In genomic region chr13:12925604-12926003, GRCm38 (mm10) we compare ENCODE assay signal across 7 mouse cellular contexts.
DNase-seq lines count a peak whose midpoint lies in the region; ATAC-seq and TF ChIP-seq lines count a peak whose summit lies in the region.

No protein-coding gene starts in this region.

- no peak for TF ChIP-seq EP300 in stomach, postnatal 0 days (optimal IDR thresholded peaks at IDR 0.05)

- H3K27ac ChIP-seq in hindbrain, embryonic 14.5 days = no peak overlapping the region
- no peak overlapping the region for H3K27ac ChIP-seq in hindbrain, embryonic 10.5 days
- H3K27ac ChIP-seq in testis, adult 2 months (ENCODE audit: control insufficient read depth, insufficient read depth, low read depth, low read length) = no peak overlapping the region
- no peak overlapping the region for H3K27ac ChIP-seq in hindbrain, postnatal 0 days
- no peak overlapping the region for H3K27ac ChIP-seq in stomach, postnatal 0 days (replicated peaks)

- peak; percentile 25; the same call in 1 of the 2 replicates for ATAC-seq in hindbrain, embryonic 14.5 days (ENCODE audit: low FRiP score)
- 0 out of 2 replicates have a peak, but pooled peaks have one; percentile 27 for ATAC-seq in hindbrain, postnatal 0 days
- ATAC-seq in stomach, postnatal 0 days (ENCODE audit: low FRiP score, low TSS enrichment) = peak; percentile 55
- no peak for ATAC-seq in erythroblast, adult 5-6 weeks (replicated peaks; ENCODE audit: low FRiP score, poor library complexity, severe bottlenecking)

- H3K4me1 ChIP-seq in hindbrain, embryonic 14.5 days (replicated peaks; ENCODE audit: control insufficient read depth, insufficient read depth, low read length) = no peaks in the 10 kb centered on the region
- no peaks in the 10 kb centered on the region for H3K4me1 ChIP-seq in hindbrain, embryonic 10.5 days (replicated peaks)
- H3K4me1 ChIP-seq in testis, adult 2 months (ENCODE audit: control insufficient read depth, insufficient read depth, low read length) = no peaks in the 10 kb centered on the region
- no peaks in the 10 kb centered on the region for H3K4me1 ChIP-seq in hindbrain, postnatal 0 days (ENCODE audit: insufficient read depth, low read length)
- no peaks in the 10 kb centered on the region for H3K4me1 ChIP-seq in stomach, postnatal 0 days (replicated peaks; ENCODE audit: control insufficient read depth, insufficient read depth)

- H3K9me3 ChIP-seq in hindbrain, embryonic 14.5 days (ENCODE audit: control insufficient read depth, low read length) = peaks cover 83% of the 10 kb centered on the region
- peaks cover 88% of the 10 kb centered on the region for H3K9me3 ChIP-seq in hindbrain, embryonic 10.5 days
- H3K9me3 ChIP-seq in hindbrain, postnatal 0 days (ENCODE audit: low read length) = peaks cover 65% of the 10 kb centered on the region
- H3K9me3 ChIP-seq in stomach, postnatal 0 days (ENCODE audit: control insufficient read depth, low read length) = peaks cover 36% of the 10 kb centered on the region

- H3K4me3 ChIP-seq in hindbrain, embryonic 14.5 days (replicated peaks; ENCODE audit: low read length) = no peak overlapping the region
- H3K4me3 ChIP-seq in hindbrain, embryonic 10.5 days = no peak overlapping the region
- H3K4me3 ChIP-seq in testis, adult 2 months (ENCODE audit: control insufficient read depth, low read depth, low read length) = no peak overlapping the region
- no peak overlapping the region for H3K4me3 ChIP-seq in hindbrain, postnatal 0 days (ENCODE audit: low read length)
- H3K4me3 ChIP-seq in stomach, postnatal 0 days (ENCODE audit: low read depth, low read length) = no peak overlapping the region

- no peak overlapping the region for H3K4me2 ChIP-seq in hindbrain, embryonic 14.5 days (replicated peaks)
- no peak overlapping the region for H3K4me2 ChIP-seq in hindbrain, postnatal 0 days (ENCODE audit: low read depth, low read length)
- no peak overlapping the region for H3K4me2 ChIP-seq in stomach, postnatal 0 days (replicated peaks; ENCODE audit: low read depth)

- TF ChIP-seq POLR2A in testis, adult 2 months (IDR thresholded peaks at IDR 0.05; ENCODE audit: control insufficient read depth, low read depth, low read length) = no peak

- H3K27me3 ChIP-seq in hindbrain, embryonic 14.5 days (ENCODE audit: control insufficient read depth, insufficient read depth, low read length) = no peaks in the 10 kb centered on the region
- no peaks in the 10 kb centered on the region for H3K27me3 ChIP-seq in hindbrain, embryonic 10.5 days (ENCODE audit: insufficient read depth, poor library complexity, severe bottlenecking)
- H3K27me3 ChIP-seq in testis, adult 2 months (ENCODE audit: control insufficient read depth, insufficient read depth, low read length) = no peaks in the 10 kb centered on the region
- H3K27me3 ChIP-seq in hindbrain, postnatal 0 days (ENCODE audit: insufficient read depth, low read length) = no peaks in the 10 kb centered on the region
- H3K27me3 ChIP-seq in stomach, postnatal 0 days (ENCODE audit: control insufficient read depth, insufficient read depth, low read length) = no peaks in the 10 kb centered on the region

- TF ChIP-seq CTCF in testis, adult 2 months (IDR thresholded peaks at IDR 0.05; ENCODE audit: control insufficient read depth, insufficient read depth, insufficient replicate concordance, low read depth, low read length) = peak; percentile 53; the same call in 1 of the 2 replicates
- TF ChIP-seq CTCF in hindbrain, postnatal 0 days (IDR thresholded peaks at IDR 0.05; ENCODE audit: low read depth) = no peak
- TF ChIP-seq CTCF in stomach, postnatal 0 days (IDR thresholded peaks at IDR 0.05; ENCODE audit: low read depth) = peak; percentile 23; the same call in 1 of the 2 replicates

- H3K9ac ChIP-seq in hindbrain, embryonic 14.5 days = no peak overlapping the region
- H3K9ac ChIP-seq in hindbrain, postnatal 0 days (replicated peaks; ENCODE audit: low read length) = no peak overlapping the region
- no peak overlapping the region for H3K9ac ChIP-seq in stomach, postnatal 0 days (ENCODE audit: low read length)

- H3K36me3 ChIP-seq in hindbrain, embryonic 14.5 days (replicated peaks; ENCODE audit: control insufficient read depth, insufficient read depth) = no peaks in the 10 kb centered on the region
- no peaks in the 10 kb centered on the region for H3K36me3 ChIP-seq in hindbrain, embryonic 10.5 days
- H3K36me3 ChIP-seq in testis, adult 2 months (ENCODE audit: control insufficient read depth, insufficient read depth, low read length) = no peaks in the 10 kb centered on the region
- H3K36me3 ChIP-seq in hindbrain, postnatal 0 days (ENCODE audit: insufficient read depth, low read length) = no peaks in the 10 kb centered on the region
- H3K36me3 ChIP-seq in stomach, postnatal 0 days (ENCODE audit: control insufficient read depth, insufficient read depth, low read length) = no peaks in the 10 kb centered on the region

- DNase-seq in hindbrain, embryonic 14.5 days (ENCODE audit: low spot score) = no peak
- no peak for DNase-seq in hindbrain, embryonic 10.5 days (ENCODE audit: low spot score)
- no peak for DNase-seq in testis, postnatal 10 days (ENCODE audit: low spot score)
- DNase-seq in hindbrain, postnatal 0 days (ENCODE audit: low spot score) = no peak
- no peak for DNase-seq in stomach, postnatal 0 days (ENCODE audit: low spot score)

- WGBS in hindbrain, embryonic 14.5 days = 91% methylated on average over 14 of the region's 14 CpGs
- 90% methylated on average over 14 of the region's 14 CpGs for WGBS in hindbrain, embryonic 10.5 days
- WGBS in hindbrain, postnatal 0 days = 89% methylated on average over 14 of the region's 14 CpGs
- WGBS in stomach, postnatal 0 days = 88% methylated on average over 14 of the region's 14 CpGs
